Mouse (Mus musculus): Measurements from ENCODE around the gene Atpaf2.

DNA sequence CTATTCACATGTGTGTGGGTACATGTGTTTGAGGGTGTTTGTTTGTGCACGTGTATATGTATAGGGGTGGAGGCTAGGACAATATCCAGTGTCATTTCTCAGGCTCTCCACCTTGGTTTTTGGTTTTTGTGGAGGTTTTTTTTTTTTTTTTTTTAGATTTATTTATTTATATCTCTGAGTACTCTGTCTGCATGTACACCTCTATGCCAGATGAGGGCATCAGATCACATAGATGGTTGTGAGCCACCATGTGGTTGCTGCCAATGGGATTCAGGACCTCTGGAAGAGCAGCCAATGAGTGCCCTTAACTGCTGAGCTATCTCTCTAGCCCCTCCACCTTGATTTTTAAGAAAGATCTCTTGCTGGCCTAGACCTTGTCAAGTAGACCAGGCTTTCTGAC is 39.7 kb upstream of the Atpaf2 start:
- TF ChIP-seq POLR2A (IDR thresholded peaks at IDR 0.05; ENCODE audit: borderline replicate concordance, extremely low read depth, insufficient read depth, insufficient read length, poor library complexity, severe bottlenecking): no peak
- TF ChIP-seq CTCF (IDR thresholded peaks at IDR 0.05; ENCODE audit: borderline replicate concordance, extremely low read depth, insufficient read depth, insufficient read length): no peak; the same call in 1 of the 2 replicates

Measured in brain, embryonic 14.5 days (tissue).